Mouse (Mus musculus) layer of hippocampus, adult 9-11 months (tissue): ENCODE measurements around the gene Timm13.

Experiments used
- DNase-seq: peaks from one replicate; pipeline ENCODE4 v3.0.0; 2022

Gene Timm13

DNA sequence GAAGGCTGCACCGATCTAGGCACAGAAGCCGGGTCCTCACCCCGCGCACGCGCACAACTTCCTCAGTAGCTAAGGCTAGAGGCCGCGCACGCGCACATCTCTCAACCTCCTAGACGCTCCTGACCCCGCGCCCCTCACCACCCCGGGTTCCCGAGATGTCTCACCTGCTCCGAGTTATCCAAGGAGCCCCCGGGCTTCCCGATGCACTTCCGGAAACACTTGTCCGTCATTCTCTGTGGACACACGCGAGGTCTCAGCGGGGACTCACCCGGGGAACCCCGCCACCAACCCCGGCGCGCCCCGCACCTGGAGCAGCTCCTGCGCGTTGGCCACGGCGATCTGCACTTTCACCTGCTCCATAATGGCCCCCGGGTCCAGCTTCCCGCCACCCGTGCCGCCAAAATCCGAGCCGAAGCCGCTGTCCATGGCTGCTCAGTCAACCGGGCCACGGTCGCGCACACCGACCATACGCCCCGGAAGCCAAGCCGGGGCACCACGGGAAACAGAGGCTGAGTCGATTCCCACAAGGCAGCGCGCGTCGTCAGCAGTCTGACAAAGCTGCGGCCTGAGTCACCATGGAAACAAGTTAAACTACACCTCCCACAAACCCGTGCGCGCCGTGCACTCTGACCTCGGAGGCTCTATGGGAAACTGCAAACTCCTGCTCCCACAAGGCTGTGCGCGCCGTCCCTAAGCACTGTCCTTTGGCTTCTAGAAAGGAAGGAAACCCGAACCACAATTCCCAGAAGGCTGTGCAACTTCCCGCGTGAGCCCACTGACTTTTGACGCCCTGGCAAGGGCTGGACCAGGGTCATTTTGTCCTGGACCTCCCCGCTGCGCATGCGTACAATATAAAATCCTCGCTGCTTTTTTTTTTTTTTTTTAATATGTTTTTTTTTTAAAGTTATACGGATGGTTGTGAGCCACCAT lies at the start of gene Timm13:
TSS of gene Timm13 (minus strand) at position 652 of the 930 bp plus-strand sequence.
- DNase-seq = peak; percentile 100

DNA sequence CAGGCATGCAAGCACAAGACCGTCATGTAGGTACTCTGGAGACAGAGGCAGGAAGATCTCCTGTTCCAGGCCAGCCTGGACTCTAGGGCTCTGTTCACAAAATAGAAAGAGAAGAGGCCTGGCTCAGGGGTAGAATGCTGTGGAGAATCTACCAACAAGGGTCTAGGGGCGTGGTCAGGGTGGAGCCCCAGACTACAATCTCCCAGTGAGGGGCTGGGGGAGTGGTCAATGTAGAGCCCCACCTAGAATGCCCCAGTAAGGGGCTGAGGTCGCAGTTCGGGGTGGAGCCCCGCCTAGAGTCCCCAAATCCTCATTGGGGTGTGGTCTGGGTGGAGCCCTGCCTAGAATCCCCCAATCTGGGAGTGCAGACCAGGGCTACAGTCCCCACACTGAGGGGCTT lies 49.5 kb upstream of the Timm13 start:
- no peak for DNase-seq

DNA sequence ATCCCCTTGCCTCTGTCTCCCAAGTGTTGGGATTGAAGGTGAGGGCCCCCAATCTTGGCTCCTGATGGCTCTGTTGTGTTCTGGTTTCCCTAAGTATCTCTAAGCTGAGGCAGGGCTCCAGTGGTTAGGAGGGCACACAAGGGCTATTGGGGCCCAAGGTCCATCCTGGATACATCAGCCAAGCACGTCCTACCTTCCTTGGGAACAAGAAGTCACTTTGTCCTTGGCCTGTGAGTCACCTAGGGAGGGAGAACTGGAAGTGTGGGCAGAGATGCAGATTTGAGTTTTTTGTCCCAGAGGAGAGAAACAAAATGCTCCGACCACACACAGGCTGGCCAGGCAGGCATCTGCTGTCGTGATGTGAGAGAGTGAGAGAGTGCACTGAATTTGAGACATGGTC lies 48.3 kb upstream of the Timm13 start:
- no peak for DNase-seq

DNA sequence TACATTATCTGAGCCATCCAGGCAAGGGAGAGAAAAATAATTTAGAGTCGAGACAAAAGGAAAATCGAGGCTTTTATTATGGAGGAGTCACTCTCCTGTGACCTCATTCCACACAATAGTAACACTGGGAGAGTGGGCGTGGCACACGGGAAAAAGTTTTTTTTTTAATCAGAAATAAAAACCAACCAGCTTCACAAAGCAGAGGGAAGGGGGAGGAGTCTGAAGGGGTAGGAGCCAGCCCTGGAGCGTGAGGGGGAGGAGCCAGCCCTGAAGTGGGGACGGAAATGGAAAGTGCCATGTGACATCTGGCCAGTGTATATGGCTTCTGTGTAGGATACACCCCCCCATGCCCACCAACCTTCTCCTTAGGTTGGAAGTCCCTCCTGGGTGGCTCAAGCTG lies 47.8 kb upstream of the Timm13 start:
- DNase-seq = no peak

DNA sequence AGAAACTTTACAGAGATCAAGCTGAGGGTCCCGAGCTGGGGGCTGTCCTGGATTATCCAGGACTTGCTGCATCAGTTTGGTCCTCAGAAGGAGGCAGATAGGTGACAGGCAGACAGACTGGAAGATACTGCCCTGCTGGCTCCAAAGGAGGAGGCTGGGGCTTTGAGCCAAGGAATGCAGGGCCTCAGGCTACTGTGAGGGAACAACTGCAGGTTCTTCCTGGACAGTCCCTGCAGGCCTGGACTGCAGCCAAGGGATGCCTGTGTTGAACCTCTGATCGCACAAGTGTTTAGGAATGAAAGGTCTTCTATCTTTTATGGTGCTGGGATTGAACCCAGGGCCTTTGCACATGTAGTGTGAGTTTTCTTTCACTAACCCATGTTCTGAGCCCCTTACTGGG lies 47.0 kb upstream of the Timm13 start:
- no peak for DNase-seq

DNA sequence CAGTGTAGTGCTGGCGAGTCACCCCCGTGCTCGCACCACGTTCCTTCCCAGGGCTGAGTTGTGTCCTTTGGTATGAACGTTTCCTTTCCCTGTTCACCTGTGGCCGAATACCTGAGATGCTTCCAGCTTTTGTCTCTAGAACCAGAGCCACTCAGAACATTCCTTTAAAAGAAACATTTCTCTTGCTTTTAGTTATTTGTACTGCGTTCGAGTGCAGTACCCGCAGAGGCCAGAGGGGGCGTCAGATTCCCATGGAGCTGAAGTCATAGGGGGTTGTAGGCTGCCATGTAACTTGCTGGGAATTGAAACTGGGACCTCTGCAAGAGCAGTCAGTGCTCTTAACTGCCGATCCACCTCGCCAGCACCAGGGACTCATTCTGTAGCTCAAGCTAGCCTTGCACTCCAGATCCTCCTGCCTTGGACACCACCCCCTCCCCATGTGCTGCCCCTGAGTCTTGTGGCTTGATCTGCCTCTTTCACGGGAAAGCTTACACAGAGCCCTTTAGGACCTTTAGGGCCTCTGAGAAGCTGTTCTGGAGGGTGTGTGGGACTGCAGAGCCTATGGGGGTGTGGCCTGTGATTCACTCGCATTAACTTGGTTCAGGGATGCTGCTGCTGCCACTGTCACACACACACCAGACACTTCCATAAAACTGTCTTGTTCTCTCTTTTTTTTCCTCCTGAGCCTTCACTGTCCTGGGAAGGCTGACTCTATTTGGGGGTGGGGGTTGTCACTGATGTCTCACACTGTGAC lies 46.1 kb upstream of the Timm13 start:
- no peak for DNase-seq

DNA sequence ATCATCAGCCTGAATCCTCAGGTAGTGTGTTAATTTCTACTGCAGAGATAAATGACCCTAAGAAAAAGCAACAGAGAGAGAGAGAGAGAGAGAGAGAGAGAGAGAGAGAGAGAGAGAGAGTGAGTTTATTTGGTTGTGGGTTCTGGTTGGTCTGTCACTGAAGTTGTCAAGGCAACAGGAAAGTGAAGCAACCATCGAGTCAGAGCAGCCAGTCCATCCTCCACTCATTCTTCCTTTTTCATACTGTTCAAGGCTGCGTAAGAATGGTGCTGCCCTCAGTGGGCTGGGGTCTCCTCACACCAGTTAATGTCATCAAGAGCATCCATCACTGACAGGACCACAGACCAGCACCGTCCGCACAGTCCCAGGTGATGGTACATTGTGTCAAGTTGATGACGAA lies 43.5 kb upstream of the Timm13 start:
- DNase-seq = no peak

DNA sequence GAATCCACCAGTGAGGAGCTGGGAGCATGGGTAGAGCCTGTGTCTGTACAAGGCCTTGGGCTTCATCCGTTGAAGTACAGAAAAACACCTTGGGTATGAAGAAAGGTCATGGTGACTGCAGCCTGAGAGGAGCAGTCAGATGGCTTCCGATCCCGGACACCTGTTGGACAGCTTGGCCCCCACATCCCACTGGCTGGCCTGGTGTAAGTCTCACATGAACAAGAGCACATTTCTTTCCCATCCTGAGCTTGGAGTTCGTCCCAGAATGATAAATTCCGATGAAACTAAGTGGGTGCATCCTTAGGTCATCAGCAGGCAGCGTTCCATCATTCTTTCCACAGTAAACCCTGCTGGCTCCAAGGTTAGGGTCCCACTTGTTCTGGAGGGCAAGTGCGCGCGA lies 42.9 kb upstream of the Timm13 start:
- DNase-seq = no peak

DNA sequence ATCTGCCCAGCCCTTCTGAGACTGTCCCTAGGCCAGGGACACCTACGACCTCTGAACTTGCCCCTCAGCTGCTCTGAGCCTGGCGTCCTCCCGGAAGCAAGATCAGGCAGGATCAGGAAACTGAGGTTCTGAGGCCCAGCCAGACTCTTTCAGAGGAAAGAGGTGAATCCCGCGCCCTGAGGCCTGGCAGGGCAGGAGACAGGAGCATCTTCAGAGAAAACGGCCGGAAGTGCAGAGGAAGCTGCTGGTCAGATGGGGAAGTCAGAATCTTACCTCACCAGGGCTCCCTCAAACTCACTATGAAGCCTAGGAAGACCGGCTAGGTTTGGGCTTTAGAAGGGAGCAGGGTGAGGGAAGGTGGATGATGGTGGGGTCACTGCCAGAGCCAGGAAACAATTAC lies 42.1 kb upstream of the Timm13 start:
- DNase-seq = no peak

DNA sequence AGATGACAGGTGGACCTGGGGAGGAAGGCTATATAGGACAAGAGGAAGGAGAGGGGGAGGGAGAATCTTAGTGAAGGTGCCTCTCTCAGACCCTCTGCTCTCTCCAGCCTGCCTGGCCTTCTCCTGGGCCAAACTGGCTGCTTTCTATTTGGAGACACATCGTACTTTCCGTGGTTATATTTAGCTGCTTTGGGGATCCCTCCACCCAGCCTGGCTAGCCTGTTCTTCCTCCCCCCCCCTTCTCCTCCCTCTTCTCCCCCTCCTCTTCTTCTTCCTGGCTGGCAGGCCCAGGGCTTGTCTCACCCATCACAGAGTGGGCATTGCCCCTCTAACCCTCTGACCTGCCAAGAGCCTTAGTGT lies 40.2 kb upstream of the Timm13 start:
- DNase-seq = no peak

DNA sequence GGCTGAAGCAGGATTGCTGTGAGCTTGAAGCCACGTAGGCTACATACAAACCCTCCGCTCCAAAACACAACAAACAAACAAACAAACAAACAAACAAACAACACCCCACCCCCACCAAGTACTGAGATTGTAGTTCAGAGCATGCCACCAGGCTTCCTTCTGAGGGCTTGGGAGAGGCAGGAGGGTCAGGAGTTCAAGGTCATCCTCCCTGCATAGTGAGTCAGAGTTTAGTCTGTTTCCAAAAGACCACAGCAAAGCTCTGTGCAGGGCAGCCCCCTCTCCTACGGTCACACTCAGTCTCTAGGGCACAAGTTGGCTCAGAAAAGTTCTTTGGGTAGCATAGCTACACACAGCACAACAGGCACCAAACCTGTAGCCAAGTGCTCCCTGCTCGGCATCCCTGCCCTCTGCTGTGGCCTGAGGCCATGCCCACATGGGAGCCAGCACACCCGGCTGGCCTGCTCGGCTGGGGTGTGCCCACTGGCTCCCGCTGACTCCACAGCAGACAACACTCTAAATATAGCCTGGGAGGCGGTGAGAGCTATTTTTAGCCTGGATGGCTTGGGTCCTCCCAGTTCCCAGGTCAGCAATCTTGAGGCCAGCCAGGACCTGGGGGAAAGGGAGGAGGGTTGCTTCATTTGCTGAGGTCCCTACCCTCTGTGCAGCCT lies 39.7 kb upstream of the Timm13 start:
- no peak for DNase-seq

DNA sequence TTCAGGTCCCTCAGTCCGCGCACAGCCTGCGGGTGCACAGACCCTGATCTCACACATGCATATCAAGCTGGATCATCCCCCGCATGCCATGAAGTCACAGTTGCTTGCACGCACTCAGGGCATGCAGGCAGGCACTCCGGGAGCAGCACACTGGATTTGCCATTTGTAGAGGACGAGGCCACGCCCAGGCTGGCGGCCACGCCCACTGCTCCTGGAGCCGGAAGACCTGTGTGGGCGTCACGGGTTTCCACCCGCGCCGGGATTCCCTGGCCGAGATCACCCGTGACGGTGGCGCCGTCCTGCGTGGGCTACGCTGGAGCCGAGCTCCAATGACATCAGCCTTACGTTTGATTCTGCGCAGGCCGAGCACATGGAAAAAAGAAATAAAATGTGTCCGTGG lies 38.9 kb upstream of the Timm13 start:
- peak; percentile 78 for DNase-seq

DNA sequence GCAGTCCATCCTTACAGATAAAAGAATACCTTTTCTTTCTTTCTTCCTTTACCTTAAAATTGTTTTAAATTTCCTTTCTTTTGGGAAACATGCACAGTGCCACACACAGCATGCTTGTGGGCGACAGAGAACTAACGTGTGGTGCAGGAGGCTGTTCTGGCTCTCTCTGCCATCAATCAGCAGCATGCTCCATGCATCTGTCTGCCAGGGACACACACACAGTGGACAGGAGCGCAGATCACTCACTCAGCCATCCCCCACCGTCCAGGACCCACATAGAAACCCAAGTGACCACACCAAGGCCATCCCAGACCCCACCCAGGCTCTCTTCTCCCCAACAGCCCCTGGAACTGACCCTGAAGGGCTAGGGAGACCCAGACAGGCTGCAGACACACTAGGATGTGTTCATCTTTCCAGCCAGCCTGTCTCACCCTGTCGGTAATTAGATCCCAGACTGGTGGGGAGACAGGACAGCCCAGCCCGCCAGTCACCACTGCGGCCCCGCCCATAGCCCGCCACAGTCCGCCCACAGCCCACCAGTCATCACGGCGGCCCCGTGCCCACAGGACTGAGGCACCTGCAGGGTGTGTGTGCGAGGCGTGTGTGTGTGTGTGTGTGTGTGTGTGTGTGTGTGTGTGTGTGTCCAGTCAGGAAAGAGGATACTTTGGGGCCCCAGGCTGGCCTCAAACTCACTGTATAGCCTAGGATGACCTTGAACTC lies 38.2 kb upstream of the Timm13 start:
- DNase-seq = no peak

DNA sequence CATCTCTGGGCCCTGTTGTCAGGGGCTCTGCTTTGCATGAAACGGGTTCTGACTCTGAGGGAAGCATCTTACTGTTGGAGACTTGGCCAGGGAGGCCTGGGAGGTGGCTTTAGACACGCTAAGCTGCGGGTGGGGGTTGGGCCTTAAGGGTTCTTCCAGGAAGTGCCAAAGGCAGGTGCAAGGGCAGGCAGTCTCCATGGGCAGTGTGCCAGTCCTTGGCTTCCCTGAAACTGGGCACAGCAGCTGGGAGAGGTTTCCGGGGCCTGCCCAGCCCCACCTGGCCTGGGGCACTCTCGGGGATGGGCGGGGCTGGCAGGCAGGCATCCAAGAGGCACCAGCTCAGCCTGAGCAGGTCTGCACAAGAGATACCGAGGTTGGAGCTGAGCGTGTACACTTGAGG lies 36.9 kb upstream of the Timm13 start:
- DNase-seq = no peak

DNA sequence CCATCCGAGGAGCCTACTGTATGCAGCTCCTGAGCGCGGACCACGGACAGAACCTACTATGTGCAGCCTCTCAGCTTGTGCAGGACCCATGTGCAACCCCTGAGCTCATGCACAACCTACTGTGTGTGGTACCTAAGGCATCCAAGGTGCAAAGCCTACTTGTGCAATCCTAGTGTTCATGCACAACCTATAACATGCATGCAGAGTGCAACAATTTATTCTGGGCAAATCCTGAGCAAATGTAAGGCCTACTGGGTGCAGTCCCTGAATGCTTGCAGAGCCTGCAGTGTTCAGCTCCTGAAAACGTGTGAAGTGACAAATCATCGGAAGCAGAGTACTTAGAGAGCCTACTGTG lies 36.0 kb upstream of the Timm13 start:
- DNase-seq = no peak

DNA sequence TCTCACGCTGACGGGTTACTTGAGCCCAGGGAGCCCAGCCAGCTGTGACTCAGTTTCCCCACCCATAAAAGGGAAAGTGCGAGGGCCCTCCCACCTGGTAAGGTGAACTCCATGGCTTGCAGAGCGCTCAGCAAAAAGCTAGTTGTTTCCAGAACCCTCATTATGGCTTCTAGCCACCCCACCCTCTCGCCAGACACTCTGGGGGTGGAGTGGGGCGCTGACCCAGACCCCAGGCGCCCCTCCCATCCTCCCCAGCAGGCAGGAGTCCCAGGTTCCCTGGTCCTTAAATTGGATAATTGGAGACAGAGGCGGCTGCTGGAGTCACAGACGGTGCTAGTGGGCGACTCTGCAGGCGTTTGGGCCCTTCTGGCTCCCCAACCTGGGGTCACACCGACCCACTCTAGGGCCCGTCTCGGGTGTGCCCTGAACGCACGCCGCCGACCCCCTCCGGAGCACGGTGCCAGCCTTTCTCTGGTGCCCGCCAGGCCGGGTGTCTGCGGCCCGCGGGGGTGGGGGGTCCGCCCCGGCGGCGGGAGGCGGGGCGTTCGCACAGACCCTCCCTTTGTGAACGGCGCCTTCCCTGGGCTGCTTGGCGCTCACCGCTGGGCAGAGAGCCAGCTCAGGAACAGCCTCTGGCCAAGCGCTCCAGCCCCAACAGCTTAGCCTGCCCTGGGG lies 35.5 kb upstream of the Timm13 start:
- DNase-seq = peak; percentile 46

DNA sequence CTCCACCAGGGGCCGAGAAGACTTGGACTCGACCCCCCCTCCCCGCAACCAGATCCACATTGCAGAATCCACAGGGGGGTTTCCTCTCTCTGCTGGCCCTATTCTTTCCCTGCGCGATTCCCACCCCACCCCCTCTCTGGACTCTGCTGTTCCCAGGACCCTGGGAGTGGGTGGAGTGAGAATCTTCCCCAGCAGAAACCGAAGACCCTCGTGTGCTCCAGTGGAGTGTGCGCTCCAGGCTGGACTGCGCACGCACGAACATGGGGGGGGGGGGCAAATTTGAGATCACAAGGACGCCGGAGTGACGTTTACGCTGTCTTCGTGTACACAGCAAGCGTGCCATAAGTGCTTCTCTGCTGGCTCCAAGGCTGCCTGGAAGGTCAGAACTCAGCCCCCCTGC lies 34.9 kb upstream of the Timm13 start:
- DNase-seq = no peak

DNA sequence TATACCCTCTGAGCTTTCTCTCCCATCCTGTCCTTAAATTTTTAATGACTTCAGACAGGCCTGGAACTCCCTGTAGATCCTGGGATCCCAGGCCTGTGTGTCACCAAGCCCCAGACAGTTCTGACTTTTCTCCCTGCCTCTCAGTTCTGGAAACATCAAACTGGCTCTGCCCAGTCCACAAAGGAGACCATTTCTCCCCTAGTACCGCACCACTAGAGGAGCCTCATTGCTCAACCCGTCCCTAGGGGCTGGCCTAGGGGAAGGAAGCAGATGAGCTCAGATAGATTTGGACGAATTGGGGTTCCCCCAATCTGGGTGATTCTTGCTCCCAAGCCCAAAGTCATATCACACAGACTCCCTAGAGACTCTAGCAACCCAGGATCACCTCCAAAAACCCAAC lies 34.5 kb upstream of the Timm13 start:
- DNase-seq = no peak

DNA sequence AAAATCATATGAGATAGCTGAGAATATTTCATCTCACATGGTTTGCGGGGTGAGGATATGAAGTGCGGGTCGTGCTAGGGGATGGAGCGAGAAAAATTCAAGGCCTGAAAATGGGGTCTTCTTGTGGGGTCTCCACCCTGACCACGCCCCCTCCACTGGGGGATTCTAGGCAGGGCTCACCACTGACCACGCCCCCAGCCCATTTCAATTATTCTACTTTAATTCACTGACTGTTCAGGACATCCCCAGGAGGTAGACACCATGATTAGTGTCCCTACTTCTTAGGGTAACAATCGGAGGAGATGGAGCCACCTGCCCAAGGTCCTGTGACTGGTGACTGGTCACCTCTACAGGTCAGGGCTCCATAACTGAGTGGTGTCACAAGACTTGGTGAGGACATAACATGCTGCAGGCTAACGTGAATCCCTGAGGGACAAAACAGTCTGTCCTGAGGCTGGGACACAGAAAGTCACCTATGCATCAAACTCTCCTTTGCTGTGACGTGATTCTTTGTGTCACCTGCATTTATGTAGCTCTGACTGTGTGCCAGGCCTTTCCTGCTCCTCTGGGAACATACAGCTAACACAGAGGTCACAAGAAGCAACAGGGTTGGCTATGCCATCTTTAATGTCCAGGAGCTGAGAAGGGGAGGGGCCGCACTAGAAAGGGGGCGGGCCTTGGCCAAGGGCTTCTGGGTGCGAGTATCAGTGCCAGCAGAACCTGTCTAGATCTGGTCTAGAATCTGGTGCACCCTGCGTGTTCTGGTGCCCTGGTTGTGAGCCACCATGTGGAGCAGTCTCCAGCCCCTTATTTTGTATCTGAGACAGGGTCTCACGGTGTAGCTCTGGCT lies 33.6 kb upstream of the Timm13 start:
- DNase-seq = no peak

DNA sequence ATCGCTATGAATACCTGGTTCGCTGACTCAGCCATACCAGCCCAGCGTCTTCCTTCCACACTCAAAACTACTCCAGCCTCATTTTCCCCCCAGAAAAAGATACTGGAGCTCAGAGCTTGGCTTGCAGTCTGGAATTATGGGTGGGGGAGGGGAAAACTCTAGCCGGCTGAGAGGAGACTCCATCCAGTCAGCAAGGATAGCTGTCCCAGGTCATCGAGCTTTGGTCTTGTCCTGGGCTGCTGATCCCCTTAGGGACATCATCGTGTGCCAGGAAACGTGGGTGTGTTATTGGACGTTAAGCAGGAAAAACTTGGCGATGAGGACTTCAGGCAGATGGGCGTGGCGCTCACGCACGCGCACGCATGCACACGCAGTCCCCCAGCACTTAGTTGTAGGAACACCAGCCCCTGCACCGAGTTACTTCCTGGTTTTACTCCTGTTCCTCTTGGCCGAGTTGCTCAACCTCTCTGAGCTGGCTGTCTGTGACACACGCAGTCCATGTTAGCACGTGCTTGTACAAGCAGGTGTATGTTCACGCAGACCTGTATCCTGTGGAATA lies 32.7 kb upstream of the Timm13 start:
- no peak for DNase-seq

DNA sequence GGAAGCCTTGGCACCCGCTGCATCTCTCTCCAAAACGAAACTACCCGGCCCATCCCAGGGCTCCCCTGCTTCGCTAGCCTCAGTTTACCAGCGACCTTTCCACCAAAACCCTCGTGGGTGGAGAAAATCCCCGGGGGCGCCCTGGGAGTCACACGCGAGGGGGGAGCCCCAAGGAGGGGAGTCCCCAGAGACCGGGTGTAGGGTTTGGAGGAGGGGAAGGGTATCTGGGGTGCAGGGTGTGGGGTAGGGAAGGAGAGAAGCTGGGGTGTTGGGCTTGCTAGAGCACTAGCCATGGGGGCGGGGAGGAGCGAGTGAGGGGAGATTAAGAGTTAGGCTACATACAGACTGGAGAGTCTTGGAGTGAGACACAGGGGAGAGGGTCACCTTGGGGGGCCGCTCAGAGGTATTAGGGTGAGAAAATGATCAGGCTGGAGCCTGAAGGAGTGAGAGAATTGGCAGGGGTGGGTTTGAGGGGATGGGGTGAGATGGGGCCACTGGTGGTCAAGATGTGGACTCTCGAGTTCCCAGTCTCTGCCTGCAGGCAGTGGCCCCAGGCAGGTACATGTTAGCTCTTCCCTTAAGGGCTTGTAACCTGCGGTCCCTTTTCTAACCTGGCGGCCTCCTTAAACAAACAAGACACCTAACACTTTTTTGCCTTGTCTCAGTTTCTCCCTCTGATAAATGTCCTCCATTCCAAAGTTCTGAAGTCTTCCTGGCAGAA lies 32.1 kb upstream of the Timm13 start:
- no peak for DNase-seq
